Mouse (Mus musculus) brain, embryonic 14.5 days (tissue): ENCODE measurements at regions not wholly inside any gene's neighbourhood (a gene's known extent, or its start where the extent isn't known, plus 50 kb on each side); places are given as distances from the start of the nearest gene placed in this dataset.

Source experiments
- CTCF ChIP-seq: fragments of 200-500 bp; IDR thresholded peaks from 2 replicates; pipeline ENCODE4 v1.5.1; 2012; ENCODE audit warnings: inconsistent platforms, mild to moderate bottlenecking, moderate library complexity, borderline replicate concordance; ENCODE audit not compliant: insufficient read depth, insufficient read length; ENCODE audit errors: extremely low read depth
- POLR2A ChIP-seq: fragments of 200-500 bp; IDR thresholded peaks from 2 replicates; pipeline ENCODE4 v1.6.1; 2012; ENCODE audit warnings: mild to moderate bottlenecking, inconsistent platforms, borderline replicate concordance; ENCODE audit not compliant: poor library complexity, insufficient read depth, insufficient read length, severe bottlenecking; ENCODE audit errors: extremely low read depth

DNA sequence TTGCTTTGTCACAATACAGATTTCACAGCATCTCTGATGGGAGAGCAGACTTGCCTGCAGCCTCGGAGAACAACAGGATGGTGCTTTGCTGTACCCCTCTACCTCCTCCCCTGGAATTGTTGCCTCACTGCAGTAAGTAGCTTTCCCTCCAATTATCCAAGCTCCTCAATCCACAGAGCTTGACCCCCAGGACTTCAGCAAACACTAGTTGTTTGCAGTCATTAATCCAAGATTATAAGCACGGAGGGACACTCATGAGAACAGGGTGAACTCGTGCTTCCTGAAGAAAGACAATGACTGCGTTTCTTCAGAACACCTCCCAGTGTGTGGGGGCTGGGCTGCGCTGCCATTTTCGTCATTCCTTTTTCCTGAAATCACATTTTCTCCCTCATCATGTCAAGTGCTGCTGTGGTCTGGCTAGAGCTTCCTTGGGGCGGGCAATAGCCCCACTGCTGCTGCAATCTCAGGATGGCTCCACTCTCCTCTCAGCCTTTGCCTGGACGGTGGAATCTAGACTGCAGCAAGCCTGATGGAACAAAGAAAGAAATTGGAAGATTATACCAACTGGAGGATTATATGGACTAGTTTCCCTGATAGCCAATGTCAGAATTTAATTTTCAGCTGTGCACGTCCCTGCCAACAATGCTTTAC lies 413.0 kb downstream of the Anxa1 start:
- TF ChIP-seq POLR2A, result no peak
- TF ChIP-seq CTCF, result no peak
